Mouse (Mus musculus): ENCODE measurements at regions not wholly inside any gene's neighbourhood (a gene's known extent, or its start where the extent isn't known, plus 50 kb on each side); places are given as distances from the start of the nearest gene placed in this dataset.

- ATAC-seq (ENCODE audit: extremely low read depth, insufficient number of reproducible peaks, low FRiP score, poor library complexity, severe bottlenecking): no peak
- DNase-seq (ENCODE audit: low spot score): no peak
- no peak overlapping the region for H3K4me3 ChIP-seq (ENCODE audit: low read depth, low read length)
These were observed 162.1 kb downstream of the Brinp2 start for GRCm38 (mm10) chr1:158193968-158194565.

More at GRCm38 (mm10) chr1:158193968-158194565, 162.1 kb downstream of the Brinp2 start:
- Histone ChIP-seq H3K36me3 (replicated peaks) (no peaks in the 10 kb centered on the region), H3K4me1 (ENCODE audit: insufficient read depth, low read depth, low read length) (no peaks in the 10 kb centered on the region), H3K27me3 (ENCODE audit: insufficient read depth, low read length) (no peaks in the 10 kb centered on the region), H3K9me3 (replicated peaks) (peaks cover 19% of the 10 kb centered on the region)
- TF ChIP-seq GATA1 (IDR thresholded peaks at IDR 0.05; ENCODE audit: borderline replicate concordance, low read length) (no peak), POLR2AphosphoS5 (IDR thresholded peaks at IDR 0.05; ENCODE audit: insufficient replicate concordance, low read depth, low read length) (no peak), TAL1 (conservative IDR thresholded peaks at IDR 0.05; ENCODE audit: low read depth, low read length) (no peak), GATA2 (IDR thresholded peaks at IDR 0.05; ENCODE audit: borderline replicate concordance, low read depth, low read length) (no peak), CTCF (IDR thresholded peaks at IDR 0.05; ENCODE audit: low read depth, low read length) (no peak)
